Mouse (Mus musculus): ENCODE data around the gene Cnksr2. TPM values are rescaled to one million over a fixed set of nuclear protein-coding genes. Genes with fewer than 3 reads are reported as not detected.

Gene Cnksr2
- polyA plus RNA-seq (2012; ENCODE audit: low replicate concordance) = not detected in 2 replicates

GRCm38 (mm10) chrX:158043057-158043843 lies at the start of gene Cnksr2:
Cnksr2 (minus strand) TSS chrX:158043294.

GRCm38 (mm10) chrX:157818207-157818920 lies 224.7 kb downstream of the Cnksr2 start, which contains the start of gene Klhl34:
Klhl34 (plus strand) TSS chrX:157818435.

Other genes starting within 250 kb of the Cnksr2 start
- not detected in 2 replicates for gene Klhl34, start 224.9 kb downstream of the Cnksr2 start, polyA plus RNA-seq (2012; ENCODE audit: low replicate concordance)

Data from leukemia stem cell, adult 10-12 weeks (primary cell).